Mouse (Mus musculus): ENCODE data around the gene Bbx.

DNA sequence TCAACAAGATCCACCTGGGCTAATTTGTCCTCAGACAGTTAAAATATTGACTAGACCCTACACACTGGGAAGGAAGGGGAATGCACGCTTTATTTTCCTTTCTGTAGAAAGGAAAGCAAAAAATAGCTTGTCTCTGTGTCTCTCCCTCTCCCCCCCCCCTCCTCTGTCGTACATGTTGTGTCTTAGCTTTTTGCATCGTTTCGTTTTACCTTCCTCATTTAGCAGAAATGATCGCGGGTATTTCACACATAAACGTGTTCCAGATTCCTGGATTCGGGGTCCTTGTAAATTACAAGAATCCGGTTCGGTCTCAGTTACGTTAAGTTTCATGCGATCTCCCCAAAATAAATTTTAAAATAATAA lies 1.7 kb downstream of the Bbx start:
- TF ChIP-seq CTCF (IDR thresholded peaks at IDR 0.05; ENCODE audit: low read depth, low read length) (no peak), POLR2A (IDR thresholded peaks at IDR 0.05; ENCODE audit: insufficient read depth, low read length) (no peak)

Measured in ES-Bruce4 (cell line).